Mouse (Mus musculus): Measurements from ENCODE around the gene Mycbp2.

Gene Mycbp2

DNA sequence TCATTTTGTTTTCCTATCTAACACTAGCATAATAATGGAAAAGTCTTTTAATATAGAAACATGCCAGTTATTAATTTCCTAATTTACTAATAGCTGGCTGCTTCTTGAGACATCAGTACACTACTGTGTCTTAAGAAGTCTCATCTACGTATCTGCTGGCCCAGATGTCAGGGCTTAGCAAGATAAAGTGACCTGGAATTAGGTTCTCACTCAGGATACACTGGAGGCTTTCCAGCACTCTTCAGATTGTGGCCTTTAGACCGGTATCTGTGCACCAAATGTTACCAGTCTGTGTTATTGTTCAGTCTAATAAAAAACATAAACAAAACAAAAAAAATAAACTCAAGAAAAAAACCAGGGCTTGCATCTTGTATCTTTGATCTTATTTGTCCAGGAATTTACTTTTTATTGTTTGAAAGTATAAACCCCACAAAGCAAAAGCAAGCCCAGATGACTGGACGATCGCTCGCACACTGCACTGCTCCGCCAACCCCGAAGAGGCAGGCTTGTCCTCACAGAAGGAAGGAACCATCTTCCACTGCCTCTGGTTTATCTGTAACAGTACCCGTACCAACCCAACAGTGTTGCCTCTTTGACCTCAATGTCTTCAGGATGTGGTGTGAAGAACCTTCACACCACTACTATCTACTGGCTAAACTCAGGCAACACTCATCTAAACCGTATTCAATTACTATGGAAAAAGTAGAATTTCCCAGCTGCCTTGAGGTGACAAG, 269.2 kb downstream of the Mycbp2 start:
- in situ Hi-C loops (cut with MboI, MseI), result loop anchor here (25.0 kb wide), 1 partner anchor 1385 kb away; the partner anchor contains the start of gene Pou4f1

DNA sequence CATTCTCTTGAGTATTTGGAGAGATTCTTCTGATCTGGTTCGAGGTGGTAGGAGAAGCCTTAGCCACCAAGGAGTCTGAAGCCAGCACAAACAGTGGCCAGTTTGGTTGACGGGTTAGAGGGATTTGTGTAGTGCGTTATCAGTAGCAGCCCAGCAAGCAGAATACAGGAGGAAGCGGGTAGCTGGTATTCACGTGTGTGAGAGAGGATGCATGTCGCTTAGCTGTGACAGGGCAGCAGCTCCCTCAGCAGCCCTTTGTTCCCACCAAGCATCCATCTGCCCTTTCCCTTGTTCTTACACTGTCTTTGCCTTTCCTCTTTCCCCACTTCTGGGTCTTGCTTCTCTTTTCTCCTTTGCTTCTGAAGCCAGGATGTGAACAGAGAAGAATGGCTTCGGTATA, 271.4 kb downstream of the Mycbp2 start:
- in situ Hi-C loops (cut with MboI, MseI), result loop anchor here (25.0 kb wide), 1 partner anchor 1387 kb away; the partner anchor contains the start of gene Pou4f1

DNA sequence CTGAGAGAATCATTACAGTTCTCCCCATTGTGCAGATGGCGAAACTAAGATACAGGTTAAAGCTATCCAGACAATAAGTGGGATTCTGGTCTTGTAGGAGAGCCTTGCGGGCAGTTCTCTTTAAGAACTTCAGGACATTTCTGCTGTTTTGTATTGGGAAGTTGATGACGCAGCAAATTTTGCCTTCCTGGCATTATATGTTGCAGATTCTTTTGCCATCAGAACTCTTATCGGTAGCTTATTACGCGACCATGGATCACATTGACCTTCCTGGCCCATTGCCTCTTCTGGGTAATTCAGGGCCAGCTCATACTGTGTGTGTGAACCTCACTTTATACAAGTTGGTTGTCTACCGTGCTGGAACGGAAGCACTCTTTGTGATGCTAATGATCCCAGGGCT, 272.8 kb downstream of the Mycbp2 start:
- in situ Hi-C loops (cut with MboI, MseI), result no loop called here

DNA sequence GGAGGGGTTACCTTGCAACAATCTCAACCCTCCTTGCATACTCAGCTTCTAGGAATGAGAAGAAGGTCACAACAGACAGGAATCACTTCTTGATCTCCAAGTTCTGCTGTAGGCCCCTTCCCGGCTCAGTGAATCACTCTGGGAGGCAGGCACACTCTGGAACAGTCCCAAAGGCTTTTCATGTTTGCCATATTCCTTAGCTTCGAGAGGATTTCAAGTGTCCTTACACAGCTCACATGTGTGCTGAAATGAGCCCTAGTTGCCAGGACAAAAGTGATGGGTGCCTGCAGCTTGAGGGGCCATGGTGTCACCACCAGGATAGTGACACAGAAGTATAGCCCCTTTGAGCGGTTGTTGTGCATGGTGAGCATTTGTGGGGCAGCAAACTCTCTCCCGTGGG, 273.9 kb downstream of the Mycbp2 start:
- in situ Hi-C loops (cut with MboI, MseI), result no loop called here

DNA sequence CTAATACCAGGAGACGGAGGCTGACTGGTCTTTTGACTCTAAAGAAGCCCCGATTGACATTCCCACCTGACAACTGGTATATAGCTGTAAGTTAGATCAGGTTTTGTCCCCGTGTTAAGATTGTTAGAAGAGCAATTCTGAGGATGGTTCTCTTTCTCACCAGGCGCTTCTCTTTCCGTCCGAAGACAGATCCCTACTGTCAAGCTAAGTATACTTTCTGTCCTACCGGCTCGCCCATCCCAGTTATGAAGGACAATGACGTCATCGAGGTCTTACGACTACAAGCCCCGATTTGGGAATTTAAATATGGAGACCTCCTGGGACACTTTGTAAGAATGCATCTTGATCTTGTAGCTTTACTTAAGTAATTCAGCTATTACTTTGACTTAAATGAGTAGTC, 275.1 kb downstream of the Mycbp2 start:
- in situ Hi-C loops (cut with MboI, MseI), result no loop called here

DNA sequence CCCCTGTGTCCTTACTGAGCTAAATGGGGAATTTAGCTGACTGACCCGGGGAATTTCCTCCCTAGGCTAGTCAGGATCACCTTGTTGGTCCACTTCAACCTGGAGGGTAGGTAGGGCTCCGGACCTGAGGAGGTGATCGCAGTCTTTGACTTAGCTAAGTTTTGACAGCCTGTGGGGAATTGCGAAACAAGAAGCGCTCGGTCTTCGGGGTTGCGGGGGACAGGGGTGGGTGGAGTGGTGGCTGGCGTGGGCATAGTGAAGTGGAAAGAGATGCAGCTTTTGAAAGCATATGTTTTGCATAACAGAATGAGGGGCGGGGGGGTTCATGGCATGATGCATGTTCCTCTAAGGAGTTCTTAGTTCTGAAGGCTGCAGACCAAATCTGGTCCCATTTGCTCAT, 275.8 kb downstream of the Mycbp2 start:
- in situ Hi-C loops (cut with MboI, MseI), result no loop called here

DNA sequence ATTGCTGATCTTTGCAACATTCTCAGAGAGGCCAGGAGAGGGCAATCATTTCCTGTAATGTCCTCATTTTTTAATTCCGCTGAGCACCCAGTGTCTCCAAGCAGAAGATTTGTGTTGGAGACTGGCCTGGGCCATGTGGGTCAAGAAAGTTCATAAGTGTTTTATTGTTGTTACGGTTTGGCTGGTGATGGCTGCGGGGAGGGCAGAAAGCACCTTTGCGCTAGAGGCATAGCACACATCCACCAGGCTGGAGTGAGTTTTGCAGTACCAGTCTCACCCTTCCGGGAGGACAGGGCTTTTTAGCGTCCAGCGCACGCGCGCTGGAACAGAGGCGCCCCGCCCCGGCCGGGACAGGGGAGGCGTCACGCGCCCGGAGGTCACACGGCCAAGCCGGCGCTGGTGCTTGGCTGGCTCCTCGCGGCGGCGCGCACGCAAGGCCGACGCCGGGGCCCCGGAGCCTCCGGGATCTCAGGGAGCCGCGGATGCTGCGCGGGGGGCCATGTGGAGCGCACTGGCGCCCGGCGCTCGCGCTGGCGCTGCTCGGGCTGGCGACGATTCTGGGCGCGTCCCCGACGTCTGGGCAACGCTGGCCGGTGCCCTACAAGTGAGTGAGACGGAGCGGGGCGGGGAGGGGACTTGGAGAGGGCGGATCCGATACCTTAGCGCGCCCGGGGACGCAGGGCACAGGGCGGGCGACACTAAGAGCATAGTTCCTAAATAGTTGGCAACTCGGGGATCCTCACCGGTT, 276.6 kb downstream of the Mycbp2 start, which contains the start of gene Cln5:
Gene Cln5 (plus strand): TSS at position 353 of the 748 bp plus-strand sequence.
- in situ Hi-C loops (cut with MboI, MseI), result loop anchor here (10.0 kb wide), 1 partner anchor 465 kb away; no protein-coding TSS in a partner anchor

DNA sequence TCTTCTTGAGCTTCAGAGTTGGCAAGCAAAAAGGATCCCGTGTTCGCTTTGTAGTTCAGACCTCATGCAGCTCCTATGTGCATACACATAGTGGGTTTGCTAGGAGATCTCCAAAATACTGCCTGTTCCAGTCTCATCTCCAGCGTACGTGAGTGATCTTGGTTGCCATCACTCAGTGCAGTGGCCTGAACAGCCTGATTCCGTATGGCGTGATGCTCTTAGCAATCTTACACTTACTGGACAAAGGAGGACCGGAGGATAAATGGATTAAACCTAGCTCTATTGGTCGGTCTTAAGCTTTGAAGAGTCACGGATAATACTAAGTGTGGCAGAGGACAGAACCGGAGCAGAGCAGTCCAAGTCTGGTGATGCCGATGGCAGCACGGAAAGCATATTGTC, 277.1 kb downstream of the Mycbp2 start:
- in situ Hi-C loops (cut with MboI, MseI), result loop anchor here (10.0 kb wide), 1 partner anchor 465 kb away; no protein-coding TSS in a partner anchor

DNA sequence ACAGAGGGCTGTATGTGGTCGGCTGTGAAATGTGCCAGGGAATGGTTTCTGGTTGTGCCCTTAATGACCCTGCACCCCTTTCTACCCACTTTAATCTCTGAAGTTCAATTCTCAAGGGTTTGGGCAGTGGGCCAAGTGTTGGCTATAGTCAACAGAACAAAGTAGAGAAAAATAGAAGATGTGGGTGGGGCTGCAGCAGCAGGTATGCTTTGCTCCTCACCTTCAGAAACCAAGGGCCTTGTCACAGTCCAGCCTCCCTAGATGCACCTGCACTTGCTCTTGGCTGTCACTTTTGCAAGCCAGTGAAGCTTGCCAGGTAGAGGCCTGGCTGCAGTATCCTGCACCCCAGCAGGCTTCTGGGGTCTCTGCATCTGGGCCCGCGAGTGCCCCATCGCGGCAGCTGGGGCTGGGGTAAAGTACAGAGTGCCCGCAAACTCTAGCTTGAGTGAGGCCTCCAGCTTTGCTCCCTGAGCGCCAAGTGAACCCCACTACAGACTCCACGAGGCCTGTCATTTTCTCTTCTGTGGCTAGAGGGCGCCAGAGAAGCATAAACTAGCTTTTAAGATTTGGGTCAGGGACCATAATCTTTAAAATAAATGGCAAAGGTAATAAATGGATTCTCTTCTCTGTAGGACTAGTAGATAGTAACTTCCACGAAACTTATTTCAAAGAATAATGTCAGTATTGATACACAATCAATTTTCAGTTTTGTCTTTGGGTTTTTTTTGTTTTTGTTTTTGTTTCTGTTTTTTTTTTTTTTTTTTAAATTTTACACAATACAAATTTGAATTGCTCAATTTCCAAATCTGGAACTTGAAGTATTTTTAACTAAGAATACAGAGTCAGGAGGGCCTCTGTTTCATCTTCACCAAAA, 281.1 kb downstream of the Mycbp2 start:
- in situ Hi-C loops (cut with MboI, MseI), result loop anchor here (10.0 kb wide), 1 partner anchor 469 kb away; no protein-coding TSS in a partner anchor
